Mouse (Mus musculus): ENCODE results near the gene Rora.

The Rora gene

DNA sequence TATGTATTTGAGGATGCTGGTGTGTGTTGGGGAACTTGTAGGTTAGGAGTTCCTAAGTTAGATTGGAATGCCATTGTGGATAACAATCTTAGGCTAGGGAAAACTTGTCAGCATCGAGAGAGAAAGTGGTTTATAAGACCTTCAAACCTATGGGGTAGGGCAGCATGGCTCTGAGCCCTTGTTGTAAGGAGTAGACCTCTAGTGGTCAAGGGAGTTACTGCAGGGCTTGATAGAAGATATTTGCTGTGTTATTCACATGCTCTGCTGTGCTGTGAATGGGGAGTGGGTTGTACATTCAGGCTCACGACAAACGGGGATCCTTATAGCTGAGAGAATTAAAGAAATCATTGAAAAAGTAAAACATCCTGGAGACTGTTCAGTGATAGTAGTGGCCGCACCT, 35.8 kb downstream of the Rora start:
- DNase-seq, result peak; percentile 78

DNA sequence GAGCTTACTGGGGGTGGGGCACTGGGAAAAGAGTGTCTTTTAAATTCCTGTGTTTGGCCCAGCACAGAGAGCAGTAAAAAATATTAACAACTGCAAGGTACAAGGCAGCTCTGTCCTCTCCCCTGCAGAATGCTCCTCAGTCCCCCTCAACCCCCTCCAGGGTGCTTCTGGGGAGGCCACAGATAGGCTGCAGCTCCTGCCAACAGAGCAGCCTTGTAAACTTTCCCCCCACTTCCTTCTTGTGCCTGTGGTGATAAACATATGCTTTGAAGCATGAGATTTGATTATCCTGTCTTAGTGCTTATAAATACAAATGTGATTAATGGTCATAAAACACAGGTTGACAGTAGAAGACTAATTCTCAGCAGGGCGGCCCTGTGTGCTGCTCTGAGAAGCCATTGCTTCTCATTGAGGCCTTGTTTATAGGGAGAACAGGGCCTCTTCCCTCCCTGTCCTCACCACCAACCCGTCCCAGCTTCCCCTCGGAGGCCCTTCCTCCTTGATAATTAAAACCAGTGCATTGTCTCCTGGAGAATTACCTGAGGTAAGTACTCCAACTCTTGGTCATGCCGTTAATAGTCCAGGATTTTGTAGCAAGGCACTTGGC, 41.4 kb downstream of the Rora start:
- DNase-seq, result peak; percentile 15

DNA sequence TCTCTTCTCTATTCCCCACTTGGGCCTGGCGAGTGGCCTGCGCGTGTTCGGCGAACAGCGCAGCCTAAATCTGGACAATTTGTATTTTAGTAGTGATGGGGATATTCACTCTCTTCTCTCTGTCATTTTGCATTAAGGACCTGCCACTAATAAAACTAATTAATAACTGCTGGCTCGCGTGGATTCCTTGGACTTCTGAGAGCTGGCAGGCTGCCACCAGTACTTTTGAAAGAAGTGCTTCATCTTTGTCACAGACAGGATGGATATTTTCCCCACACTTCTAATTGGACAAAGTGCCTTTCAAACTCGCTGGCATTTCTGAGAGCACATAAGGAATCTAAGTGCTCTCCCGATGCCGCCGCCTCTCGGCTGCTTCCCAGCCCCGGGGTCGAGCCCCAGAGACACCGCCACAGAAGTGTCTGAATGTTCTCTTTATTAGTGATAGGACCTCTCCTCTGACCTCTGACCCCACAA, 41.9 kb downstream of the Rora start:
- peak; percentile 73 for DNase-seq

DNA sequence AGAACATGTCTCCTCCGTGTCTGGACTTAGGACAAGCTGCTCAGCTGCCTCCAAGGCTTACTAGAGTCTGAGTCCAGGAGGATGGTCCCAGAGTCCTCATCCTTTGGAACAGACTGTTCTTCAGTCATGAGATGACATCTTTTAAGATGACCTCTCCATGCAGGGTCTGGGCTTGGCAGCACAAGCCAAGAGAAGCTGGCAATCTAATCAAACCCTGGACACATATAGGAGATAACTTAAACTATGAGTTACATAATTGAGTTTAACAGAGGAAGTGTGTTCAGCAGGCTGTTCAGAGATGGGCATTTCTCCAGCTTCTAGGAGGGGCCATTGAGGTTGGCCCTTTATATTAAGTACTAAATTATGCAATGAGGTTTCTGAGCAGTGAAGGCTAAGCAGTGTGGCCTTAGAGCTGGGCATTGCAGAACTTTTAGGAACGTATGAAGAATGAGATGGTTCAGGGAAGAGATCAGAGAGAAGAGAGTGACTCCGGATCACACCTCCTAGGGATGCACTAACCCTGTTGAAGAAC, 42.9 kb downstream of the Rora start:
- DNase-seq, result no peak

DNA sequence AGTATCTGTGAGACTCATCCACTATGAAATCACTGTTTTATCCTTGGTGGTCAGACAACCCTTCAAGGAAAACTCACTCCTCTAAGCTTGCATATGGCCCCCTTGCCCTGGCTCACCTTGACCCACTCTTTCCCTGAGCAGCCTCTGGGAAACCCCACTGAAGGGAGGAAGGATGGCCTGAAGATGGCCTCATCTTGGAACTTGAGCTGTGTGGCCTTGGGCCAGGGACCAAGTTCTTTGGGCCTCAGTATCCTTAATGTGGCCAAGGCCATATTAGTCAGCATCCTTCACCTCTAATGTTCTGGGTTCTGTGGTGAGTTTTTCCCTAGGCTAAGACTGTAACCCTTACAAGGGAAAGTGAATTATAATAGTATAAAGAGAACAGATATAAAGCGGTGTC, 45.8 kb downstream of the Rora start:
- DNase-seq, result peak; percentile 18

DNA sequence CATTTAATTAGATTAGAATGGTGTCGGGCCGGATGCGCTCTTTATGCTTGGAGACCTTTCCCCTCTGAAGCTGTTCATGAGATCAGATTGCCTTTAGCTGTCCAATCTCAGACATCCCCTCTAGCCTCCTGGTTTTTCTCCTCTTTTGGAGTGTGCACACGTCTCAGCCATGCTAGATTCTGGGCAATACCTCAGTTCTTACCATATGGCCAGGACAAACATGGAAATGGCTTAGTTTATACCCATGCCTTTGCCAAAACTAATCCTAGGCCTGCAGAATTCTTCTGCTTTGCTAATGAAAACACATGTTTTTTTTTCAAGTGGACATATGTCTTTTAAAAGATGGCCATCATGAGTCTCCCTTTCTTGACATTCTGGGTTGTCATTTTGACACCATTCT, 46.3 kb downstream of the Rora start:
- peak; percentile 38 for DNase-seq

DNA sequence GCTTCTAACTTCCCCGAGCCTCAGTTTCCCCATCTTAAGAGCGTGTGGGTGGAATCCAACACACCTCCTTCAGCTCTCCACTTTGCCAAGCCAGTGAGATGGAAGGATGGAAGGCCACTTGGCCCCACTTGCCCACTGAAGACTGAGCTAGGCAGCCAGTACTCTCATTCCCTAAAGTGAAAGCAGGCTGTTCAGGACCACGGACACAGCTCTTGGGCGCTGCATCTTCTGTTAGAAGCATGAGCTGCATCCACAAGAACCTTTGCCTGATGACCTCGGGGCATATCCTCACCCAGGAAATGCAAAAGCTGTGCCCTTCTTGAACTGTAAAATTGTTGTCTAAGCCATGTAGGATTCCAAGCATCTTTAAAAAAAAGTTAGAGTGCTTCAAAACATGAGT, 54.0 kb downstream of the Rora start:
- DNase-seq, result no peak

DNA sequence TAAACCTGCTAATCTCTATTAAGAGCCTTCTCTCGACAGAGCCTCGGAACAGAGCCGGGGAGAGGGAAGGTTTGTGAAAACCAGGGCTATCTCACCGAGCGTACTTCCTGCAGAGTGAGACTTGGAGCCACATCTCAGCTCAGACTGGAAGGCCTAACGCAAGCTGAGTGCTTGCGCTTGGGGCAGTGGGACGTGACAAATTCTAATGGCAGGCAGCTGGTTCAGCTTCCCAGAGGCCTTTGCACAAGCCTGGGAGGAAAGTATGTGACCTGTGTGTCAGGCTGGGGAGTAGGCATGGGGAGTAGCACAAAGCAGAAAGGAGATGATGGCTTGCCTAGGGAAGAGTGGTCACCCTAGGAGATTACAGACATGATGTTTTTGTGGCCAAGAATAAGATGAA, 55.6 kb downstream of the Rora start:
- DNase-seq, result peak; percentile 17

DNA sequence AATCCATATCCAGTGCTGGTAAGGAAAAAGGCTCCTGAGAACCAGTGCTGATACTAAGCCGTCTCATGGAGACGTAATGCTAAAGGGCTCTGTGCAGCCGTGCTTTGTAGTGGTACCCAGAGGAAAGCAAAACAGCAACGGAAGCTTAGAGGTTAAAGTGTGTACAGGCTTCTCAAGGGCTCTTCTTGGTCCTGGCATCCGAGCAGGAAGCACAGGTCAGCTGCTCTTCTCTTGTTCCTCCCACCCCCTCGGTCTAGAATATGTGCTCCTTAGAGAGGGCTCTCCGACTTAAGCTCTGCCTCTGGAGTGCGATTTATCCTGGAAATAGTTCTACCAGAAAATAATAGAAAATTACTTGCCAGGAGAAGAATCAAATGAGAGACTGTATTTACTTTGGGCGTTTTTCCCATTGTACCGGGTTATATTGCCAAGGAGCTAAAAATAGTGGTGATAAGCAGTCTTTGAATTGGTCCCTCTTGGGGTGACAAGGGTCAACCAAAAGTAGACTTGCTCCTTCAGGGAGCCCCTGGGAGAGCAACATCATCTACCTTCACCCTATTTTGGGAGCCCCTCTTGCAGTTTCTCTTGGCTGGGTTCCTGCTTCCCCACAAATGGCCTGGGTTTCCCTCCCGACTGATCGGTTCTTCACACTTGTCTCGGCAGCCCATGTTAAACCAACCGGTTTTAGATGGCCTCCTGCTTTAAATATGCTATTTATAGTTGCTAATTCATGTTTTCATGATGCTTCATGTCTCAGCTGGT, 57.5 kb downstream of the Rora start:
- no peak for DNase-seq

DNA sequence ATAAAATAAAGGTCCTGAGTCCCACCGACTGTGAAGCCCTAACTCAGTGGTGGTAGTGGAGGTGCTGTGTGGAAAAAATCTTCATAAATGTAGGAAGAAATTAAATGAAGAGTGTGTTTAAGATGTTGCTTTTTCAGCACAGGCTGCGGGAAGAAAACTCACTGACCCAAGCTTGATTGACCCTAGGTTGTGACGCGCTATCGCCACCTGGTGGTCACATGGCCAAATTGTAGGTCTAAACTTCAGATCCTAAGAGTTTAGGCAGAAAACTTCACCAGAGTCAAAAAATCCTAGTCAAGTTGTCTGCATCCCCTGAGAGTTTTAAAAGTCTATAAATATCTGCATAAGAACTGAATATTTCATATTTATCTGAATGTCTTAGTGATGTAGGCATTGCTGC, 63.4 kb downstream of the Rora start:
- peak; percentile 14 for DNase-seq

DNA sequence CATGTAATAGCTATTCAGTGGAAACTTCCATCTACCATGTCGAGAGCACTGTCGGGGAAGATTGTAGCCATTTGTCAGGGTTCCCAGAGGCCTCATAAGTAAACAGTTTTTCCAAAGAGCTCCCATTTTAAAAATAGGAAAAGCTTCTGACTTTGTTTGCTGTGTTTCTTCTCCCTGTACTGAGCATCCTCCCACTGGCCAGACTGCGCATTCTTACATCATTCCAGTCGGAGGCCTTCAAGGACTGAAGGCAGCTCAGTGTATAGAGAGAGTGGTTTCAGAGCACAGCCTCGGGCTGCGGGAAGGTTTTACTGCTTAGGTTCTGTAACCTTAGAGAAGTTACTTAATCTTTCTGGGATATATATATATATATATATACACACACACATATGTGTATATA, 64.8 kb downstream of the Rora start:
- DNase-seq, result no peak

DNA sequence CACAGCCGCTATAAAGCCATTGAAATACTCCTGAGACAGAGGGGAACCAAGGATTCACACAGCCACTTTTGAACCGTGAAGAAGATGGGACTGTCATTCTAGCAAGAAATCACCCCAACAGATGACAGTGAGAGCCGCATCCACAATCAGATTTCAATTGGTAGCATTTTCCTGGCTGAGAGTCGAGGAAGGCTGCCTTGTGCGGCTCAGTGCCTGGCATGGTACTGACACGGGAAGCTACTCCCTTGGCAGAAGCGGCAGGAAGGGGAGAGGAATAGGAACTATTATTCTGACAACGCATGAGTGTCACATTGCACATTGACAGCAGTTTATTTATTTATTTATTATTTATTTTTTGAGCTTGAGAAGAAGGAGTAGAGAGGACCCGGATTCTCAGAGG, 65.7 kb downstream of the Rora start:
- DNase-seq, result no peak

DNA sequence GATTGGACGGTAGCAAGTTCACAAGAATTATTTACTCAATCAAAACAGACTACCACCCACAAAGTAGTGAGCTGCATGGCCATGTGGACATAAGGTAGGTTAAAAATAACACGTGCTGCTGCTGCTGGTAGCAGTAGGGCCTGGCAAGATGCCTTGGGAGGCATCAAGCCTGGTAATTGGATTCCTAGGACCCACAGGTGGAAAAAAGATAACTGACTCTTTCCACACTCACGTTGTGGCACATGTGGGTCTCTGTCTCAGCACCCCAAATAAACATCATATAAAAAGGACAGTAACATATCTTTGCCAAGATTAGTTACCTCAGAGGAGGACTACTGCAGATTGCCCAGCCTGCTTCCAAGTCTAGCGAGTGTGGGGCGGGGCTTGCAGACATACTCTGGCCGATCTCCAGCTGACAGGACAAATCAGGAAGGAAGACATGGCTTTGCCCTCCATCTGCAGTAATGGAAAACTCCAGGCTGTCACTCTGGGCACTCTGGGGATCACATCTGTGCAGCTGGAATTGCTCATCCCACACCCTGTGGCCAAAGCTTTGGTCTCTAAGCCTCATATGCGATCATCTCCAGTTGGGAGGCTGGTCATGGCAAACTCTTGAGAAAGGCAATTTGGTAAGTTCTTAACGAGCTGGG, 71.2 kb downstream of the Rora start:
- DNase-seq, result peak; percentile 33

DNA sequence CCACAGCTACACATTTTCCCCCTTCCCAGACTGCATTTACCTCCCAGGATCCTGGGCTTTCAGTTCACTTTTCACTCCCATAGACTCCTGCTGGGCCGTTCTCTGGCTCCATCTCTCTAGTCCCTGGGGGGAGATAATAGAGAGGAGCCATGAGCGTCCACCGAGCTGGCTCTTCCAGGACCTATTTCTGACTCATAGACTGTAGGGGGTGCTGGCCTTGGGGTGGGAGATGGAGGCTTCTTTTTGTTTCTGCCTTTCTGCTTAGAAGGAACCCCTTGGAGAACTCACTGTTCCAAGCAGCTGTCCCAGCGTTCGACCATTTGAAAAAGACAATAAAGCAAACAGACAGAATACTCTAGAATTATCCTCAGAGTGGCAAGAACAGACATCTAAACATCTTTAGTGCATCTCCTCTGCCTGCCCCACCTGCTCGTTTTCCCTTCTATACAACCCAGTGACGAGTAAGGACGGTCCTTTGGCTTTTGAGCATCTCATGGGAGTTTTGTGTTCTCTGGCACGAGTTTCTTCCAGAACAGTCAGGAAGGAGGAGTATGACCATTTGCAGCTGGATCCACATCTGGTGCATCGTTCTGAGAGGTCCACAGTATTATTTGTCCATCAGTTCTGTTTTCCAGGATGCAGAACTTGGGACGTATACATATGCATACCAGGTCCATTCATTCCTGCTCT, 73.7 kb downstream of the Rora start:
- no peak for DNase-seq

DNA sequence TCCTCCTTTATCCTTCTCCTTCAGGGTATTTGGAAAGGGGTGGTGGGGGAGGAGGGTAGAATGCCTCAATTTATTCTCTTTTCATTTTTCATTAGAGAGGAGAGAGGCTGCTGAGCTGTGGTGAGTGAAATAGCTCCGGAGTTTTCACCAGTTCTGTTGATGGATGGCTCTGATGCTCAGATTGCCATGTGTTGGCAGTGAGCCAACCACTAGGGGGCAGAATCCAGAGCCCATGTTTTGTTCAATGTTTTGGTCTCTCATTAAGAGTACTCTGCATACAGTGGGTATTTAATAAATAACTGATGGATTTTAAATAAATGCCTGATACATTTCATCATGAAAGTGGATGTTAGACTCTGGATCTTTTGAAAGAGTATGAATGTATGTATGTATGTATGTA, 77.9 kb downstream of the Rora start:
- DNase-seq, result no peak

DNA sequence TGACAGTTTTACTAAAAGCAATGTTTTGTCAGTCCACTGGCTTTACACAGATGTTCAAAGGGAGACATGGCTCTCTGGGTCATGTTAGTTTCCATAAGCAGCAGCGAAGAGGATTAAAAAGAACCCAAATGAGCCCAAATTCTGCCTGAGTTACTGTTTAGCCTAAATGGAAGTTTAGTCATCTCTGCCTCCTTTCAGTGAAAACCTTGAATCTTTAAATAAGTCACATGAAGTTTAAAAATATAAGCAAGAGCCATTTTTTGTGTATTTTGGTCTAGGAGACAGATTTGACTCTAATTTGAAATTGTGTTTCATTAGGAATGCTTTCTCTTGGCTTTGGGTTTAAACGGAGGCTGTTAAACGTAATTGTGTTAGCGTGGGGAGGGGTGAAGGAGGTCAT, 79.3 kb downstream of the Rora start:
- no peak for DNase-seq

DNA sequence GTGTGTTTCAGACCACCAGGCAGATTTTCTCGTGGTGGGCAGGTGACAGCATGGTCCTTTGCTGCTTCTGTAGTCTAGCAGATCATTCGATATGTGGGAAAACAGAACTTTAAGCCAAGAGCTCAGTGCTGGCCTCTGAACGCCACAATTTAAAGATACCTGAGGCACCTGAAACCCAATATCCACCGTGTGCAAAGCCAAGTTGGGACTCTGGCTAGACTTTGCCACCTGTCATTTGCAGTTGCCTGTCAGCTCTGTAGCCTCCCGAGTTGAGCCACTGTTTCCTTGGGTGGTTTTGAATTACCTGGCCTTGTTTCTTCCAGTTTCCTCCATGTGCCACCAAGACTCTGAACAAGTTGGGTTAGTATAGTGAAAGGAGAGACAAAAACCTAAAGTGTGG, 82.3 kb downstream of the Rora start:
- no peak for DNase-seq

DNA sequence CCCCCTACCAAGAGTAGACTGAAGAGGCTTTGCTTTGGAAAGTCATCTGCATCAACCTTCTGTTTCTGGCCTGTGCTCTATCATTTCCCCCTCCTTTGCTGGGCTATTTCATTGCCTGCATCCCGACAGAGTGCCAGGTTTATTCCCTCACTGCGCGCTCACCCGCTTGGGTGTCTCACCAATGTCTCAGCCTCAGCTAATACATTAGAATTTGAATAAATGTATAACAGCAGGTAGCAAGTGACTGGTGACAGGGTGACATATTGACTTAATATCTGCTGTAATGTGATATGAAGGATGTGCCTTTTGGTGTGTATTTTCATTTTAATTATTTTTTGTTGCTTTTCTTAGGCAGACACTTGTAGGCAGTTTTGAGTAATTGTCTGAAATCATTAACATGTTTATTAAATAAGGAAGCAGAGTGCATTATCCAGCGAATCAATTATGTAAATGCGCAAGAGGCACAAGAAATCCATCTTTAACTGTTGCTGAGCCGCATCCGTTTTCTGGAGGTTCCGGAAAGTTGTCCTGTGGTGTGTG, 83.7 kb downstream of the Rora start:
- DNase-seq, result no peak

DNA sequence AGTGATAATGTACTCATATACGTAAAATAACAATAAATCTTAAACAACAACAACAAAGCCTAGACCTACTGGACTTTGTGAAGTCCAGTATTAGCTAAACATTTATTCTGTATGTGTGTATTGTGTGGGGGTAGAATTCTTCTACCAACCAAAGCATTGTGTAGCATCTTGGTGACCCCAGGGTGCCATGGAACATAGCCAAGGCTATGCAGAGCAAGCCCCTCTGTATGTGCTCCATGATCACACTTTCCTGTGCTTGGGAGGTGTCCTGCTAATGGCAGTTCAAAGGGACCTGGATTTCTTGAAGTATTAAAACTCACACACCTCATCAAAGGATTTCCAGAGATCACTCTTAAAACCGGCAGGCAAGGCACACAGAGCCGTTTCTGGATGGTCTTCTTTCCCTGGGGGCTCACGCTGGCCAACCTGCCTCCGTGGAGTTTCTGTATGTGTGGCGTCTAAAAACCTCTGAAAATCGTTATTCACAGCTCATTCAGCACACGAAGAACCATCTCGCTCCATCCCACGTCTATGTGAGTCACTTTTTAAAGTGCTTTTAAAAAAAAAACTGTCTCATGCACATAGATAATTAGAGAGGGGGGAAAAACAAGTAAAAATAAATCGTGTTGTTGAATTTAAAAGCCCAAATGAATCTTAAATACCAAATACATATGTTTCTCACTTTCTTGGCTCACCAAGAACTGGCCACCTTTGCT, 92.5 kb downstream of the Rora start:
- no peak for DNase-seq

DNA sequence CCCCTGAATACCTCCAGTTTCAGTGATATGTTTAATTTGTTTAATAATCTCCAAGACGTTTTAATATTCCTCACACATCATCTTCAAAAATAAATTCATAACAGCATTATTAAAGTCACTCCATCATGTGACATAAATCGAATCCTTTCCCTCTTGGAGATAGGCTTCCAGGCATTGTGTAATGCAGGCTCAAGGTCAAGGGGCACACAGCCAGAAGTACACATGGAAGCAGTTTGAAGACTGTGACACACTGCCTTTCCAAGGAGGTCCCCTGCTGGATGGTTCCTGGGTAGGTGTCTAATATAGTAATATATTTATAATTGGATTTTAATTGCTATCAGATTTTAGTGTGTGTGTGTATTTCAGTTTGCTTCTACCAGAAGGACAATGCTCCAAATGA, 103.4 kb downstream of the Rora start:
- DNase-seq, result peak; percentile 15

DNA sequence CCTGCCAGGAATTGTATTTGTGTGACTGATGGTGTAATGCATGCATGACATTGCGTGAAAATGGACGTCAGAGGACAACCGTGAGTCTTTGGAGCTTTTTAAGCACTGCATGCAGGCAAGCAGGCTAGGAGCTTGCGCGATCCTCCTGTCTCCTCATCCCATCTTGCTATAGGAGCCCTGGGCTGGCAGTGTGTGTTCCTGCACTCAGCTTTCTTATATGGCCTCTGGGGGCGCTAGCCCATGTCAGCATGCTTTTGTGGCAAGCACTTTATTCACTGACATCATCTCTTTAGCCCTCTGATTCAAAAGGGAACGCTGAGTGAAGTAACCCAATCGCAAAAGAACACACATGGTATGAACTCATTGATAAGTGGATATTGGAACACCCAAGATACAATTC, 105.7 kb downstream of the Rora start:
- no peak for DNase-seq

DNA sequence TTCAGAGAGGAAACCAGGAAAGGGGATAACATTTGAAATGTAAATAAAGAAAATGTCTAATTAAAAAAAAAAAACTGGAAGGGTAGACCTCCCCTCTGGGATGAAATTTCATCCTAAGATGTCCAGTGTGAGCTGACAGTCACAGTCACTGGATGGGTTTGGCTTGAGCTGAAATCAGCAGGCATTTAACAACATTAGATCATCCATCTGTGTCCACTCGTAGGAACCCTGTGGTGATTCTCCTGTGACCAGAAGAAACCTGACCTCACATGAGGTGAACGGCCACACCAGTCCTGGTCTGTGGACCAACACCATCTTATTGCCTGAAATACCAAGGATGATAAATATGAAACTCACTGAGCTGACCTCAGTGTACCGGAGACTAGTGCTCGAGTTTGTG, 106.7 kb downstream of the Rora start:
- DNase-seq, result no peak

Data from kidney, postnatal 14 days (tissue).